Comparison of ENCODE assay signal across 11 mouse cellular contexts in genomic region chr13:100575950-100576349, GRCm38 (mm10). TPM values are rescaled to one million over a fixed set of nuclear protein-coding genes. Genes with fewer than 3 reads are reported as not detected.
DNase-seq lines count a peak whose midpoint lies in the region; ATAC-seq and TF ChIP-seq lines count a peak whose summit lies in the region.
"Had no signal": no experiment of that assay in that cellular context is flagged by ENCODE, and none has a peak within 500 bp of the region (broad histone marks: within the 10 kb centered on the region; RNA-seq: fewer than 3 reads in every experiment).

No protein-coding gene starts in this region.

- TF ChIP-seq EP300 in heart, postnatal 0 days (IDR thresholded peaks at IDR 0.05; ENCODE audit: low read depth): no peak

- no peaks in the 10 kb centered on the region for H3K9me3 ChIP-seq in heart, postnatal 0 days (replicated peaks; ENCODE audit: control insufficient read depth, low read length)
- no peaks in the 10 kb centered on the region for H3K9me3 ChIP-seq in intestine, embryonic 16.5 days (ENCODE audit: control insufficient read depth, low read length)
- H3K9me3 ChIP-seq: limb, embryonic 10.5 days had no signal

- no peaks in the 10 kb centered on the region for H3K27me3 ChIP-seq in heart, postnatal 0 days (ENCODE audit: control insufficient read depth, insufficient read depth, low read length)
- no peaks in the 10 kb centered on the region for H3K27me3 ChIP-seq in intestine, embryonic 16.5 days (replicated peaks; ENCODE audit: control insufficient read depth, insufficient read depth, low read length)

- no peak for TF ChIP-seq CTCF in heart, postnatal 0 days (IDR thresholded peaks at IDR 0.05; ENCODE audit: low read depth)

- WGBS in heart, postnatal 0 days: 31% methylated on average over 2 of the region's 2 CpGs
- WGBS in intestine, embryonic 16.5 days: 36% methylated on average over 2 of the region's 2 CpGs

- DNase-seq in heart, postnatal 0 days (ENCODE audit: low spot score): no peak
- DNase-seq in heart, postnatal 10 days: no peak
- DNase-seq in left cerebral cortex, postnatal 36 days (ENCODE audit: low spot score in 2 of 2): no peak
- DNase-seq in frontal cortex, postnatal 10 days (ENCODE audit: low spot score in 2 of 2): no peak
- no peak for DNase-seq in right cerebral cortex, postnatal 10 days (ENCODE audit: low spot score in 2 of 2)
- DNase-seq: kidney, postnatal 4 days had no signal

- H3K4me1 ChIP-seq in heart, postnatal 0 days (ENCODE audit: control insufficient read depth, insufficient read depth): no peaks in the 10 kb centered on the region
- no peaks in the 10 kb centered on the region for H3K4me1 ChIP-seq in intestine, embryonic 16.5 days (ENCODE audit: control insufficient read depth, insufficient read depth, low read length)
- H3K4me1 ChIP-seq: limb, embryonic 10.5 days had no signal

- intact Hi-C loops in heart, postnatal 10 days (cut with DNase I): no loop called here
- intact Hi-C loops in left cerebral cortex, postnatal 36 days (cut with DNase I): no loop called here

- H3K9ac ChIP-seq in heart, postnatal 0 days (replicated peaks; ENCODE audit: low read depth, low read length): no peak overlapping the region
- H3K9ac ChIP-seq in intestine, embryonic 16.5 days (ENCODE audit: low read depth, low read length): no peak overlapping the region
- H3K9ac ChIP-seq: hindbrain, embryonic 14.5 days had no signal

- H3K4me2 ChIP-seq in heart, postnatal 0 days (ENCODE audit: low read depth, low read length): no peak overlapping the region
- H3K4me2 ChIP-seq in intestine, embryonic 16.5 days (ENCODE audit: low read depth, low read length): no peak overlapping the region
- H3K4me2 ChIP-seq: hindbrain, embryonic 14.5 days had no signal

- H3K36me3 ChIP-seq in heart, postnatal 0 days (replicated peaks; ENCODE audit: control insufficient read depth, insufficient read depth, low read length): no peaks in the 10 kb centered on the region
- no peaks in the 10 kb centered on the region for H3K36me3 ChIP-seq in intestine, embryonic 16.5 days (ENCODE audit: control insufficient read depth, insufficient read depth, low read length)
- H3K36me3 ChIP-seq: limb, embryonic 10.5 days had no signal

- no peak overlapping the region for H3K4me3 ChIP-seq in heart, postnatal 0 days (ENCODE audit: low read depth, low read length)
- H3K4me3 ChIP-seq in intestine, embryonic 16.5 days (ENCODE audit: low read length): no peak overlapping the region
- H3K4me3 ChIP-seq: limb, embryonic 10.5 days had no signal

- 0 out of 2 replicates have a peak overlapping the region, but pooled peaks have one; percentile 12 for H3K27ac ChIP-seq in heart, postnatal 0 days (ENCODE audit: low read depth)
- H3K27ac ChIP-seq in intestine, embryonic 16.5 days (ENCODE audit: low read length): no peak overlapping the region
- H3K27ac ChIP-seq: hindbrain, embryonic 14.5 days; limb, embryonic 10.5 days had no signal

- no peak; the same call in 1 of the 2 replicates for ATAC-seq in heart, postnatal 0 days (ENCODE audit: insufficient read depth, low read depth)
- peak; percentile 90 for ATAC-seq in CD4-positive, CD25-positive, alpha-beta regulatory T cell, adult 4 months
- ATAC-seq in intestine, embryonic 16.5 days: peak; percentile 83
- peak; percentile 73; the same call in 1 of the 2 replicates for ATAC-seq in monocyte, adult 5-6 weeks (replicated peaks; ENCODE audit: insufficient number of reproducible peaks, low FRiP score, low TSS enrichment, poor library complexity, severe bottlenecking)

RNA-seq across cellular contexts. Expression of gene Ocln, which starts 23.4 kb away (rescaled TPM):
- 2.0 and 6.1 TPM in 2 replicates for total RNA-seq in heart, postnatal 0 days (2014; rRNA removed; ENCODE audit: low replicate concordance)
- polyA plus RNA-seq in heart, postnatal 0 days (2015; fragmentation: Nextera tagmentation; extraction: Ambion mirVana): 1.6 and 1.7 TPM in 2 replicates
- total RNA-seq in heart, postnatal 10 days (2021): 1 to 10 TPM in 1 of 2 experiments, under 1 TPM in 1; 0.94 to 1.2 TPM
- polyA plus RNA-seq in CD4-positive, CD25-positive, alpha-beta regulatory T cell, adult 4 months (2017; shearing (Covaris generic)): under 1 TPM; 0.69 to 0.82 TPM
- polyA plus RNA-seq in intestine, embryonic 16.5 days (2015; fragmentation: Nextera tagmentation; extraction: Ambion mirVana): 96.4 and 96.9 TPM in 2 replicates
- total RNA-seq in monocyte, adult 5-6 weeks (2017): not detected in 3 replicates
- 1 to 10 TPM; 8.2 to 8.5 TPM for total RNA-seq in left cerebral cortex, postnatal 36 days (2021)

RNA-seq across cellular contexts. Expression of gene Marveld2, which starts 40.8 kb away (rescaled TPM):
- total RNA-seq in heart, postnatal 0 days (2014; rRNA removed; ENCODE audit: low replicate concordance): 2.2 and 2.6 TPM in 2 replicates
- polyA plus RNA-seq in heart, postnatal 0 days (2015; fragmentation: Nextera tagmentation; extraction: Ambion mirVana): 1.7 and 1.9 TPM in 2 replicates
- 1 to 10 TPM; 1.1 to 1.4 TPM for total RNA-seq in heart, postnatal 10 days (2021)
- 1 to 10 TPM; 4.5 to 8.1 TPM for polyA plus RNA-seq in CD4-positive, CD25-positive, alpha-beta regulatory T cell, adult 4 months (2017; shearing (Covaris generic))
- polyA plus RNA-seq in intestine, embryonic 16.5 days (2015; fragmentation: Nextera tagmentation; extraction: Ambion mirVana): 29.5 and 31.6 TPM in 2 replicates
- 0.86 to 3.1 TPM (median 2.8 TPM) in 3 replicates for total RNA-seq in monocyte, adult 5-6 weeks (2017)
- 1 to 10 TPM; 1.2 to 2.4 TPM for total RNA-seq in left cerebral cortex, postnatal 36 days (2021)
